ENCODE assay signal across 8 mouse cellular contexts in genomic region chr15:89178260-89178860, GRCm38 (mm10). TPM values are rescaled to one million over a fixed set of nuclear protein-coding genes. Genes with fewer than 3 reads are reported as not detected.
DNase-seq lines count a peak whose midpoint lies in the region; ATAC-seq and TF ChIP-seq lines count a peak whose summit lies in the region.

No protein-coding gene starts in this region.

- no peak for TF ChIP-seq CTCF in olfactory bulb, adult 2 months (IDR thresholded peaks at IDR 0.05; ENCODE audit: insufficient read depth, low read depth, low read length)

- DNase-seq in urinary bladder, postnatal 36 days (ENCODE audit: low spot score in 2 of 2): no peak
- DNase-seq in urinary bladder, postnatal 10 days (ENCODE audit: low spot score): no peak
- no peak for DNase-seq in right cerebral cortex, postnatal 10 days (ENCODE audit: low spot score in 2 of 2)

- H3K36me3 ChIP-seq in megakaryocyte, embryonic 14.5 days (replicated peaks; ENCODE audit: low read length): no peaks in the 10 kb centered on the region
- H3K36me3 ChIP-seq in embryonic facial prominence, embryonic 15.5 days: no peaks in the 10 kb centered on the region
- H3K36me3 ChIP-seq in intestine, embryonic 16.5 days (ENCODE audit: control insufficient read depth, insufficient read depth, low read length): no peaks in the 10 kb centered on the region

- peaks cover 77% of the 10 kb centered on the region for H3K27me3 ChIP-seq in megakaryocyte, embryonic 14.5 days (replicated peaks)
- H3K27me3 ChIP-seq in embryonic facial prominence, embryonic 15.5 days: no peaks in the 10 kb centered on the region
- no peaks in the 10 kb centered on the region for H3K27me3 ChIP-seq in intestine, embryonic 16.5 days (replicated peaks; ENCODE audit: control insufficient read depth, insufficient read depth, low read length)

- peak overlapping the region; percentile 81 for H3K4me2 ChIP-seq in embryonic facial prominence, embryonic 15.5 days (replicated peaks)
- peak overlapping the region; percentile 80 for H3K4me2 ChIP-seq in intestine, embryonic 16.5 days (ENCODE audit: low read depth, low read length)

- TF ChIP-seq POLR2A in olfactory bulb, adult 2 months (IDR thresholded peaks at IDR 0.05; ENCODE audit: insufficient read depth, low read depth, low read length): no peak

- H3K4me3 ChIP-seq in megakaryocyte, embryonic 14.5 days (replicated peaks): peak overlapping the region; percentile 95
- H3K4me3 ChIP-seq in embryonic facial prominence, embryonic 15.5 days (replicated peaks): peak overlapping the region; percentile 72
- peak overlapping the region; percentile 57 for H3K4me3 ChIP-seq in intestine, embryonic 16.5 days (ENCODE audit: low read length)
- H3K4me3 ChIP-seq in olfactory bulb, adult 2 months (ENCODE audit: insufficient read depth, low read depth, low read length): peak overlapping the region; percentile 59; the same call in 1 of the 2 replicates

- H3K27ac ChIP-seq in embryonic facial prominence, embryonic 15.5 days (replicated peaks): peak overlapping the region; percentile 92
- peak overlapping the region; percentile 93 for H3K27ac ChIP-seq in intestine, embryonic 16.5 days (ENCODE audit: low read length)
- H3K27ac ChIP-seq in olfactory bulb, adult 2 months (ENCODE audit: insufficient read depth, low read depth, low read length): 0 out of 2 replicates have a peak overlapping the region, but pooled peaks have one; percentile 50

- no peaks in the 10 kb centered on the region for H3K9me3 ChIP-seq in megakaryocyte, embryonic 14.5 days
- H3K9me3 ChIP-seq in embryonic facial prominence, embryonic 15.5 days (replicated peaks): no peaks in the 10 kb centered on the region
- no peaks in the 10 kb centered on the region for H3K9me3 ChIP-seq in intestine, embryonic 16.5 days (ENCODE audit: control insufficient read depth, low read length)

- H3K9ac ChIP-seq in embryonic facial prominence, embryonic 15.5 days: 0 out of 2 replicates have a peak overlapping the region, but pooled peaks have one; percentile 83
- H3K9ac ChIP-seq in intestine, embryonic 16.5 days (ENCODE audit: low read depth, low read length): peak overlapping the region; percentile 89

- H3K4me1 ChIP-seq in megakaryocyte, embryonic 14.5 days: peaks cover 99% of the 10 kb centered on the region
- H3K4me1 ChIP-seq in embryonic facial prominence, embryonic 15.5 days: peaks cover 84% of the 10 kb centered on the region
- H3K4me1 ChIP-seq in intestine, embryonic 16.5 days (ENCODE audit: control insufficient read depth, insufficient read depth, low read length): peaks cover 66% of the 10 kb centered on the region
- H3K4me1 ChIP-seq in olfactory bulb, adult 2 months (ENCODE audit: control insufficient read depth, insufficient read depth, low read length): peaks cover 70% of the 10 kb centered on the region

- WGBS in embryonic facial prominence, embryonic 15.5 days: 68% methylated on average over 7 of the region's 7 CpGs
- WGBS in intestine, embryonic 16.5 days: 63% methylated on average over 7 of the region's 7 CpGs
- 66% methylated on average over 7 of the region's 7 CpGs for WGBS in olfactory bulb, adult 2 months

- ATAC-seq in megakaryocyte, adult 5-6 weeks (ENCODE audit: poor library complexity, severe bottlenecking): no peak
- no peak for ATAC-seq in embryonic facial prominence, embryonic 15.5 days (ENCODE audit: insufficient number of reproducible peaks, low FRiP score, low TSS enrichment, low read depth)
- no peak for ATAC-seq in intestine, embryonic 16.5 days

RNA-seq across cellular contexts. Expression of gene Plxnb2, which starts 2.2 kb away (rescaled TPM):
- 71.6 and 100 TPM in 2 replicates for polyA plus RNA-seq in megakaryocyte, embryonic 14.5 days (2012; ENCODE audit: insufficient read depth, low replicate concordance)
- total RNA-seq in megakaryocyte, adult 5-6 weeks (2015): 95.9 and 101 TPM in 2 replicates
- 111 and 118 TPM in 2 replicates for total RNA-seq in megakaryocyte, adult 5-6 weeks (2017)
- 157 and 161 TPM in 2 replicates for polyA plus RNA-seq in embryonic facial prominence, embryonic 15.5 days (2015; fragmentation: Nextera tagmentation; extraction: Ambion mirVana)
- 98.5 and 104 TPM in 2 replicates for polyA plus RNA-seq in intestine, embryonic 16.5 days (2015; fragmentation: Nextera tagmentation; extraction: Ambion mirVana)
- 46.6 TPM in 1 of 2 replicates, not detected in the other for polyA plus RNA-seq in olfactory bulb, adult 2 months (2012; ENCODE audit: insufficient read depth, insufficient read length, low replicate concordance, missing spikeins)

RNA-seq across cellular contexts. Expression of gene Dennd6b, which starts 17.9 kb away (rescaled TPM):
- 3.6 and 10.0 TPM in 2 replicates for polyA plus RNA-seq in megakaryocyte, embryonic 14.5 days (2012; ENCODE audit: insufficient read depth, low replicate concordance)
- total RNA-seq in megakaryocyte, adult 5-6 weeks (2015): 0.71 and 1.4 TPM in 2 replicates
- 0.59 and 0.89 TPM in 2 replicates for total RNA-seq in megakaryocyte, adult 5-6 weeks (2017)
- polyA plus RNA-seq in embryonic facial prominence, embryonic 15.5 days (2015; fragmentation: Nextera tagmentation; extraction: Ambion mirVana): 16.3 and 16.7 TPM in 2 replicates
- polyA plus RNA-seq in intestine, embryonic 16.5 days (2015; fragmentation: Nextera tagmentation; extraction: Ambion mirVana): 10.9 and 13.0 TPM in 2 replicates
- polyA plus RNA-seq in olfactory bulb, adult 2 months (2012; ENCODE audit: insufficient read depth, insufficient read length, low replicate concordance, missing spikeins): not detected in 2 replicates

RNA-seq across cellular contexts. Expression of gene Mapk11, which starts 28.9 kb away (rescaled TPM):
- polyA plus RNA-seq in megakaryocyte, embryonic 14.5 days (2012; ENCODE audit: insufficient read depth, low replicate concordance): 0.29 TPM in 1 of 2 replicates, not detected in the other
- 0.40 and 0.43 TPM in 2 replicates for total RNA-seq in megakaryocyte, adult 5-6 weeks (2015)
- total RNA-seq in megakaryocyte, adult 5-6 weeks (2017): 0.24 and 0.51 TPM in 2 replicates
- polyA plus RNA-seq in embryonic facial prominence, embryonic 15.5 days (2015; fragmentation: Nextera tagmentation; extraction: Ambion mirVana): 10.7 and 12.7 TPM in 2 replicates
- polyA plus RNA-seq in intestine, embryonic 16.5 days (2015; fragmentation: Nextera tagmentation; extraction: Ambion mirVana): 4.7 and 5.0 TPM in 2 replicates
- not detected in 2 replicates for polyA plus RNA-seq in olfactory bulb, adult 2 months (2012; ENCODE audit: insufficient read depth, insufficient read length, low replicate concordance, missing spikeins)

RNA-seq across cellular contexts. Expression of gene Ppp6r2, which starts 33.0 kb away (rescaled TPM):
- polyA plus RNA-seq in megakaryocyte, embryonic 14.5 days (2012; ENCODE audit: insufficient read depth, low replicate concordance): 20.7 and 31.2 TPM in 2 replicates
- 10.5 and 13.1 TPM in 2 replicates for total RNA-seq in megakaryocyte, adult 5-6 weeks (2015)
- total RNA-seq in megakaryocyte, adult 5-6 weeks (2017): 11.6 and 12.4 TPM in 2 replicates
- polyA plus RNA-seq in embryonic facial prominence, embryonic 15.5 days (2015; fragmentation: Nextera tagmentation; extraction: Ambion mirVana): 33.3 and 35.8 TPM in 2 replicates
- 18.0 and 20.1 TPM in 2 replicates for polyA plus RNA-seq in intestine, embryonic 16.5 days (2015; fragmentation: Nextera tagmentation; extraction: Ambion mirVana)
- not detected in 2 replicates for polyA plus RNA-seq in olfactory bulb, adult 2 months (2012; ENCODE audit: insufficient read depth, insufficient read length, low replicate concordance, missing spikeins)

RNA-seq across cellular contexts. Expression of gene Mapk12, which starts 37.9 kb away (rescaled TPM):
- not detected in 2 replicates for polyA plus RNA-seq in megakaryocyte, embryonic 14.5 days (2012; ENCODE audit: insufficient read depth, low replicate concordance)
- 0.64 and 0.65 TPM in 2 replicates for total RNA-seq in megakaryocyte, adult 5-6 weeks (2015)
- not detected in 2 replicates for total RNA-seq in megakaryocyte, adult 5-6 weeks (2017)
- polyA plus RNA-seq in embryonic facial prominence, embryonic 15.5 days (2015; fragmentation: Nextera tagmentation; extraction: Ambion mirVana): 9.4 and 11.2 TPM in 2 replicates
- polyA plus RNA-seq in intestine, embryonic 16.5 days (2015; fragmentation: Nextera tagmentation; extraction: Ambion mirVana): 2.7 and 3.1 TPM in 2 replicates
- not detected in 2 replicates for polyA plus RNA-seq in olfactory bulb, adult 2 months (2012; ENCODE audit: insufficient read depth, insufficient read length, low replicate concordance, missing spikeins)
